Mouse (Mus musculus) hindbrain, embryonic 16.5 days (tissue): ENCODE measurements around the gene Slc3a2. TPM values are rescaled to one million over a fixed set of nuclear protein-coding genes. Genes with fewer than 3 reads are reported as not detected.

Source experiments
- ATAC-seq: fragments of 200-750 bp; cut with Nextera tagmentation; 2 replicates; pipeline ENCODE4 v1.8.0; 2017; ENCODE audit warnings: moderate TSS enrichment, moderate library complexity
- H3K27ac ChIP-seq: fragments of 300-500 bp; sonication (generic); 2 replicates; pipeline ENCODE4 v1.5.1; 2014; ENCODE audit warnings: low read depth, mild to moderate bottlenecking, control low read depth, low read length, moderate library complexity
- H3K27me3 ChIP-seq: fragments of 300-500 bp; sonication (generic); replicated peaks from 2 replicates; pipeline ENCODE4 v1.6.1; 2014; ENCODE audit warnings: low read length; ENCODE audit not compliant: control insufficient read depth, insufficient read depth
- H3K36me3 ChIP-seq: fragments of 300-500 bp; sonication (generic); 2 replicates; pipeline ENCODE4 v1.6.1; 2014; ENCODE audit warnings: mild to moderate bottlenecking, low read length, moderate library complexity, mixed read lengths; ENCODE audit not compliant: control insufficient read depth, insufficient read depth
- H3K4me1 ChIP-seq: fragments of 300-500 bp; sonication (generic); 2 replicates; pipeline ENCODE4 v1.6.1; 2014; ENCODE audit warnings: low read depth, low read length; ENCODE audit not compliant: control insufficient read depth, insufficient read depth
- H3K4me2 ChIP-seq: fragments of 300-500 bp; sonication (generic); 2 replicates; pipeline ENCODE4 v1.6.1; 2014; ENCODE audit warnings: mild to moderate bottlenecking, low read length, control low read depth, moderate library complexity
- H3K4me3 ChIP-seq: fragments of 300-500 bp; sonication (generic); 2 replicates; pipeline ENCODE4 v1.5.1; 2014; ENCODE audit warnings: mild to moderate bottlenecking, low read length, control low read depth, moderate library complexity
- H3K9ac ChIP-seq: fragments of 300-500 bp; sonication (generic); 2 replicates; pipeline ENCODE4 v1.6.1; 2014; ENCODE audit warnings: low read depth, mild to moderate bottlenecking, control low read depth, low read length, moderate library complexity
- H3K9me3 ChIP-seq: fragments of 300-500 bp; sonication (generic); 2 replicates; pipeline ENCODE4 v1.6.1; 2014; ENCODE audit warnings: mild to moderate bottlenecking, low read length, moderate library complexity; ENCODE audit not compliant: control insufficient read depth
- WGBS: fragments of 180-500 bp; shearing (Covaris S2); extraction: QIAGEN DNeasy Blood & Tissue Kit; methylation state at CpG from one replicate; pipeline ENCODE4 v1.1.7; 2014; 5-methylcytosine and 5-hydroxymethylcytosine counted together
- polyA plus RNA-seq: library from polyadenylated mRNA; unstranded; fragments of >200 nt; fragmentation: Nextera tagmentation; extraction: Ambion mirVana; gene quantifications from 2 replicates; pipeline ENCODE4 v1.2.1, GENCODE M21; 2015

The Slc3a2 gene
- polyA plus RNA-seq, 1 experiment from 2014 or later, result 191 TPM

- H3K4me3 ChIP-seq, result no peak overlapping the region
- H3K4me2 ChIP-seq, result no peak overlapping the region
- no peak overlapping the region for H3K9ac ChIP-seq
- peak; percentile 86 for ATAC-seq
- H3K4me1 ChIP-seq, result no peaks in the 10 kb centered on the region
- H3K27me3 ChIP-seq, result no peaks in the 10 kb centered on the region
- 7% methylated on average over 3 of the region's 3 CpGs for WGBS
- H3K9me3 ChIP-seq, result no peaks in the 10 kb centered on the region
- no peak overlapping the region for H3K27ac ChIP-seq
- H3K36me3 ChIP-seq, result no peaks in the 10 kb centered on the region
Observed at GRCm38 (mm10) chr19:8682996-8683395, 40.2 kb downstream of the Slc3a2 start.

DNA sequence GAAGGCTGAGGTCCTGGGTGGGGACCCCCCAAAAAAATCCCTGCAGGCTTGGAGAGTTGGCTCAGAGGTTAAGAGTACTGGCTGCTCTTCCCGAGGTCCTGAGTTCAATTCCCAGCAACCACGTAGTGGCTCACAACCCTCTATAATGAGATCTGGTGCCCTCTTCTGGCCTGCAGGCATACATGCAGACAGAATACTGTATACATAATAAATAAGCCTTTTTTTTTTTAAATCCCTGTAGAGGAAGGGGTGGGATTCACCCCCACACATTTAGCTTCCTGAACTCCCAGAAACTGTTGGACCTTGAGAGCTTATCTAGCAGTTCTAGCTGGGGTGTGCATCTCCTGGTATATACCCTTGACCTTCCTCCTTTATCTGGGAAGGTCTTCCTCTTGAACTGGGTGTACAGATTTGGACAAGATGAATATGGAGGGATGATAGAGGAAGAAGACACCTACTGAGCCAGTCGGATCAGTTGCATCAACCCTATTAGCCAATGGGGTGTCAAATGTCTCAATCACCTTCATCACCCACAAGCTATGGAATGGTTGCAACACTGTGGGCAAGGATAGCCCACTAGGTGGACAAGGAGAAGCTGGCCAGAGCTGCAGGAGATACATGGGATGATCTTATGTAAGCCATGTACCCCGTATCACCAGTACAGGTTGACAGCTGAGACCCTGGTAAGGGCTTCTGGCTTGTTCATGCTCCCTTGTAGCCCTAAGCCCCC lies 41.4 kb downstream of the Slc3a2 start:
- H3K36me3 ChIP-seq, result no peaks in the 10 kb centered on the region
- no peak overlapping the region for H3K9ac ChIP-seq
- ATAC-seq, result no peak
- H3K27me3 ChIP-seq, result no peaks in the 10 kb centered on the region
- H3K9me3 ChIP-seq, result no peaks in the 10 kb centered on the region
- H3K27ac ChIP-seq, result no peak overlapping the region
- H3K4me2 ChIP-seq, result no peak overlapping the region
- H3K4me1 ChIP-seq, result no peaks in the 10 kb centered on the region
- no peak overlapping the region for H3K4me3 ChIP-seq
- 91% methylated on average over 4 of the region's 4 CpGs for whole genome bisulfite sequencing

DNA sequence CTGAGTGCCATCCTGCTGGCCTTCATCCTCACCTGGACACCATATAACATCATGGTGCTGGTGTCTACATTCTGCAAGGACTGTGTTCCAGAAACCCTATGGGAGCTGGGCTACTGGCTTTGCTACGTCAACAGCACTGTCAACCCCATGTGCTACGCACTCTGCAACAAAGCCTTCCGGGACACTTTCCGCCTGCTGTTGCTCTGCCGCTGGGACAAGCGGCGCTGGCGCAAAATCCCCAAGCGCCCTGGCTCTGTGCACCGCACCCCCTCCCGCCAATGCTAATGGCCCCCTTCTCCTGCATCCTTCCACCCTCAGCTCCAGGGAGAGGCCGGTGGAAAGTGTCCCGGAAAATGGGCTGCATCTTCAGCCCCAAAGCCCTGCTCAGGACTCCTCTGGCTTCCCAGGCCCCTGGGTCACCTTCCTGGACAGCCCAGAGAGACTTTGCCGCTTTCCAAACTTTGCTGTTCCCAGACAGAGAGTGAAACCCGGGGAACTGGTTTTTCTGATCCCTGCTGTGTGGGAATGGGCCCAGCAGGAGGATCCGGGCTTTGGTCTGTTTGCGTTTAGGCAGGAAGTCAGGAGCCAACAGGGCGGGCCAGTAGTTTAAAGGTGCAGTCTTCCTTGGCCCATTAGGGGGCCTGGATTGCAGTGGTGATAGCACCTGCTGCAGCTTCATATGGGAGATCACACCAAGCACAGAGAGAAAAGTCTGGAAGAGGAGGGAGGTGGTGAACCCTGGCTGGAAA lies 44.0 kb downstream of the Slc3a2 start:
- H3K36me3 ChIP-seq, result no peaks in the 10 kb centered on the region
- no peak overlapping the region for H3K4me2 ChIP-seq
- ATAC-seq, result no peak
- H3K4me3 ChIP-seq, result no peak overlapping the region
- no peaks in the 10 kb centered on the region for H3K9me3 ChIP-seq
- H3K27ac ChIP-seq, result no peak overlapping the region
- H3K4me1 ChIP-seq, result no peaks in the 10 kb centered on the region
- H3K9ac ChIP-seq, result no peak overlapping the region
- no peaks in the 10 kb centered on the region for H3K27me3 ChIP-seq
- WGBS, result 28% methylated on average over 18 of the region's 18 CpGs

DNA sequence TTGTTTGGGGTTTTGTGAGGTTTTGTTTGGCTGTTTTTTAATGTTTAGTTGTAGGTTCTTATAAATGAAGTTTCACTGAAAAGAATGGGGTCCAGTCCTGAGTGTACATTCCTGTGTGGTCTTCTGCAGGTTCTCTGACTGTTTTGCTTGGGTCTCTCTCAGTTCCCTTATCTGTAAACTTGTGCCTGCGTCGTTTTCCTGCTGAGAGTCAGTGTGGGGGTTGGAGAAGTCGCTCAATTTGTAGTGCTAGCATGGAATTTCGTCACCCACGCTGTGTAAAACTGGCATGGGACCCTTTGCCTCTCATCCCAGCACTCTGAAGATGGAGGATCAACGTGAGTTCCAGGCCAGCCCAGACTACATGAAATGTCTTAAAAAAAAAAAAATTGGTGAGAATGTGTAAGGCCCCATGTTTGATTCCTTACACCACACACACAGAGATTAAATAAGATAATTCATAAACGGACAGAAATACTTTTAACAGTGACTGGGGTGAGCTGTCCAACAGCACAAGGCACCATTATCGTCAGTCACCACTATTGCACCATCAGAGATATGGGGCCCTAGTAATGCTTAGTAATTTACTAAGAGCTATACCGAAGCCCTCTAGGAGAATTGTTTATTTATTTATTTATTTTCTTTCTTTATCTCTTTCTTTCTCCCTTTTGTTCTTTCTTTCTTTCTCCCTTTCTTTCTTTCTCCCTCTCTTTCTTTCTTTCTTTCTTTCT lies 49.7 kb downstream of the Slc3a2 start:
- ATAC-seq, result no peak
- 77% methylated on average over 9 of the region's 9 CpGs for WGBS
- no peaks in the 10 kb centered on the region for H3K27me3 ChIP-seq
- H3K9ac ChIP-seq, result no peak overlapping the region
- no peaks in the 10 kb centered on the region for H3K36me3 ChIP-seq
- no peak overlapping the region for H3K27ac ChIP-seq
- no peak overlapping the region for H3K4me3 ChIP-seq
- H3K4me2 ChIP-seq, result no peak overlapping the region
- no peaks in the 10 kb centered on the region for H3K9me3 ChIP-seq
- no peaks in the 10 kb centered on the region for H3K4me1 ChIP-seq

DNA sequence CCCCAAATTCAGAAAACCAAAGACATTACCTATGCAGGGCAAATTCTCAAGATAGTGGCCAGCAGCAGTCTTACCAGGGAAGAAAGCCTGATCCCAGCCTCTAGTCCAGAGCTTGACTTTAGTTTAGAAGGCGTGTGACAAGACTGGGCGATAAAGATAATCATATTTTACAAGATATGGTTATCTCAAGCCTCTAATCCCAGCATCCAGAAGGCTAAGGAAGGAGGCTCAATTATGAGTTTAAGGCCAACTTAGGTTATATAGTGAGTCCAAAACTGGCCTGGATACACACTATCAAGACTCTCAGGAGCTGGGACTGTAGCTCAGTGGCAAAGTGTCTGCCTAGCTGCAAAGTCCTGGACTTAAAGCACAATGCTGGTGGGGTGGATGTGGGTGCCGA lies 50.3 kb downstream of the Slc3a2 start:
- H3K27me3 ChIP-seq, result no peaks in the 10 kb centered on the region
- WGBS, result 92% methylated on average over 3 of the region's 3 CpGs
- no peak overlapping the region for H3K4me3 ChIP-seq
- no peak for ATAC-seq
- no peaks in the 10 kb centered on the region for H3K36me3 ChIP-seq
- no peaks in the 10 kb centered on the region for H3K9me3 ChIP-seq
- H3K4me2 ChIP-seq, result no peak overlapping the region
- no peak overlapping the region for H3K27ac ChIP-seq
- H3K9ac ChIP-seq, result no peak overlapping the region
- H3K4me1 ChIP-seq, result no peaks in the 10 kb centered on the region

DNA sequence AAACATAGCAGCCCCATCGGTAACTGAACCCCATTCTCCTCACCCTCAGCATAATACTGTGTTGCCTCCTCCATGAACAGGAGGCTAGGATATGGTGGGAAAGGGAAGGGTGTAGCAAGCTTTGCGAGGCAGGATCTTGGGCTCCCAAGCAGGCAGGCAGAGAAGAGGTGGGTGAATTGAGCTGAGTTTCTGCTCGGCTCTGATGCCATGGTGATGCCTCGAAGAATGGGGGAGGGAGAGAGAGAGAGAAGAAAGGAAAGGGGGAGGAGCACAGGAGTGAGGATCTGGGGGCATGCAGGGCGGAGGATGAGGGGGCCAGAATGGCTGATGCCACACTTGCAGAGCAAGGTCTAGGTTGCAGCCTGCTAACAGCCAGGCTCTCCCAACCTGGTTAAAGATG lies 57.4 kb downstream of the Slc3a2 start:
- H3K4me3 ChIP-seq, result no peak overlapping the region
- no peaks in the 10 kb centered on the region for H3K9me3 ChIP-seq
- peaks cover 10% of the 10 kb centered on the region for H3K4me1 ChIP-seq
- H3K27me3 ChIP-seq, result no peaks in the 10 kb centered on the region
- no peak for ATAC-seq
- no peak overlapping the region for H3K27ac ChIP-seq
- H3K9ac ChIP-seq, result no peak overlapping the region
- H3K4me2 ChIP-seq, result no peak overlapping the region
- WGBS, result 40% methylated on average over 5 of the region's 5 CpGs
- no peaks in the 10 kb centered on the region for H3K36me3 ChIP-seq

- Histone ChIP-seq H3K9ac (no peak overlapping the region), H3K27me3 (no peaks in the 10 kb centered on the region), H3K27ac (no peak overlapping the region), H3K36me3 (no peaks in the 10 kb centered on the region), H3K4me1 (peaks cover 10% of the 10 kb centered on the region), H3K4me2 (no peak overlapping the region), H3K9me3 (no peaks in the 10 kb centered on the region), H3K4me3 (no peak overlapping the region)
- ATAC-seq, result no peak
- WGBS, result 88% methylated on average over 3 of the region's 3 CpGs
Observed at GRCm38 (mm10) chr19:8664859-8665258, 58.3 kb downstream of the Slc3a2 start.

DNA sequence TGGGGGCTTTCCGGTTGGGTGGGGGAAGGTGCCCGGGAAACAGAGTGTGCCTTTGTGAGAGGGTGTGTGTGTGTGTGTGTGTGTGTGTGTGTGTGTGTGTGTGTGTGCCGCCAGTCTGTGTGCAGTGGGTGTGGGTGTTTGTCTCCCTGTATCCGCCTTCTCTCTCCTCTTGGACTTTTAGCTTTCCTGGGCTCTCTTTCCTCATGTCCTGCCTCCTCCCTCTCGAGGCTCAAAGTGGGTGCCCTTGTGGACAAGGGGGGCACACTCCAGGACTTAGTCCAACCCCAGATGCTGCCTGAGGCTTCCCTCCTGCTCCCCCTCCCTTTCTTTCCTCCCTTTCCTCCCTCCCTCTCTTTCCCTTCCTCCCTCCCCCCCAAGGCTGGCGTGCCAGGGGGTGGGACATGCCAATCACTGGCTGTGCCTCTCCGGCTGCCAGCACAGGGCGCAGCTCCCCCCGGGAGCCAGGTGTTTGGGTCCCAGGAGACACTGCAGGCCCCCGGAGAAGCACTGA lies 59.2 kb downstream of the Slc3a2 start:
- H3K27ac ChIP-seq, result no peak overlapping the region
- no peaks in the 10 kb centered on the region for H3K36me3 ChIP-seq
- no peaks in the 10 kb centered on the region for H3K9me3 ChIP-seq
- peak overlapping the region; percentile 36; the same call in 1 of the 2 replicates for H3K9ac ChIP-seq
- H3K4me2 ChIP-seq, result peak overlapping the region; percentile 30
- no peaks in the 10 kb centered on the region for H3K27me3 ChIP-seq
- H3K4me3 ChIP-seq, result no peak overlapping the region
- peak; percentile 35; the same call in 1 of the 2 replicates for ATAC-seq
- WGBS, result 43% methylated on average over 8 of the region's 10 CpGs
- H3K4me1 ChIP-seq, result peaks cover 10% of the 10 kb centered on the region

DNA sequence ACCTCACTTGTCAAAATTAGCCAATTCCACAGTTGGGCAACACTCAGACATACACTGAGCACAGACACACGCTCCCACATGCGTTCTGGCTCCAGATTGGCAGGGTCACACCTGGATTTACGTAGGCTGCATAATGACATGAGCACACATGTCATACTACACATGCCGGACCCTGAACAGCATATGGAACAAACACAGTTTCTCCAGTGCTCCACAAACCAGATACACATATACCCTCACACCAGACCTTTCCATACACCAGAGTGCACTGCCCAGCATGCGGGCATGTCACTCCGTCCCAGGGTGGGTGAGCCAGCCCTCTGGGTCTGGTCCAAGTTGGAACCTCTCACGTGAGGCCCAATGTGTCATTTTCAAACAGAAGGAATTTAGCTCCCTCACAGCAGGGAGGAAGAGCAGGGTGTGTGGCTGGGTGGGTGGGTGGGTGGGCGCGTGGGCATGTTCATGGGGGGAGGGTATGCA lies 59.8 kb downstream of the Slc3a2 start, which contains the start of gene Chrm1:
Gene Chrm1, plus strand, starts transcription at position 430 of the 480 bp plus-strand sequence.
- 62% methylated on average over 9 of the region's 9 CpGs for WGBS
- Histone ChIP-seq H3K27me3 (no peaks in the 10 kb centered on the region), H3K27ac (no peak within 1 kb of the TSS), H3K9ac (peak within 1 kb of the TSS; percentile 71; the same call in 1 of the 2 replicates), H3K4me3 (peak within 1 kb of the TSS; percentile 51), H3K4me1 (peaks cover 10% of the 10 kb centered on the region), H3K9me3 (no peaks in the 10 kb centered on the region), H3K4me2 (peak within 1 kb of the TSS; percentile 95), H3K36me3 (no peaks in the 10 kb centered on the region)
- ATAC-seq, result peak; percentile 24; the same call in 1 of the 2 replicates
